Mouse (Mus musculus) thymus, adult 18-20 months (tissue): ENCODE results near the gene Acp5.
A peak's percentile ranks its signal among the peaks of the same experiment; 100 is the strongest.
"Not testable (repeated sequence)": the region's sequence is repeated elsewhere in the genome, so short reads cannot be mapped to it uniquely, and the experiment has no call there.

ENCODE experiments used
- DNase-seq, 2 experiments: peaks; one replicate each; pipeline ENCODE4 v3.0.0; 2022; ENCODE audit warnings: mixed read lengths in 2 of 2

The Acp5 gene

GRCm38 (mm10) chr9:22135644-22136390 lies at the start of gene Acp5:
Gene Acp5 (minus strand): TSS chr9:22135711.
- DNase-seq, result no peak

GRCm38 (mm10) chr9:22172318-22172717 lies 36.8 kb upstream of the Acp5 start:
- no peak for DNase-seq

- no peak for DNase-seq
These were observed 33.8 kb upstream of the Acp5 start for GRCm38 (mm10) chr9:22169327-22169726.

GRCm38 (mm10) chr9:22167751-22168150 lies 32.2 kb upstream of the Acp5 start:
- no peak for DNase-seq

- DNase-seq, result no peak
These were observed 31.2 kb upstream of the Acp5 start for GRCm38 (mm10) chr9:22166686-22167085.

DNA sequence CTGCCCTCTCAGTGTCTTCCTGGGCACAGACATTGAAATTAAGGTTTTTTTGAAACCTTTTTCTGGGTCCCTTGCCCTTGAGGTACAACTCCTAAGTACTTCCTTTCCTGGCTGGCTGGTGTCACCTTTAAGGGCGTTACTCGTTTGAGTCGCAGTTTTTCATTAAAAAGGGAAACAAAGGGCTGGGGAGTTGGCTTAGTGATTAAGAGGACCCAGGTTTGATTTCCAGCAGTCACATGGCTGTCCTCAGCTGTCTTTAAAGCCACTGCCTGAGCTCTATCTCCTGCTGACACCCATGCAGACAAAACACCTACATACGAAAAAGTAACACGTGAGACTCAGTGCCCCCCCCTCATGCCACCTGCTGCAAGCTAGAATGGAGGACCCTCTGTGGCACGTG lies 30.5 kb upstream of the Acp5 start:
- DNase-seq, result no peak

- DNase-seq, result peak; percentile 16 to 23
These were observed 29.5 kb upstream of the Acp5 start for GRCm38 (mm10) chr9:22164711-22165668.

DNA sequence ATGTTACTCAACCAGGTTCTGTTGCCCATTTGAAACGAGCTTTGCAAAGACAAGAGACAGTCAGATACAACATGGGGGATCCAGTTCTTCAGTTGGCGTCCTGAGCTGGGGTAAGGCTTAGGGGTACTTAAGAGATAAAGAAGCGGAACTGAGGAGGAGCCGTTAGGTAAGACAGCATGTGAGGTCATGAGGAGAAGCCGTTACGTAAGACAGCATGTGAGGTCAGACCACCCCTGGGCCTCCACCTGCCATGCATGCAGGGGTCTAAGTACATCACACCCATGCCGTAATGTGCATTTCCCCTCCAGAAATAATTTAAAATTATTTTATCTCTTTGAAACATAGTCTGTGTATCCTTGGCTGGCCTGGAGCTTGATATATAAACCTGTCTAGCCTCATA lies 27.4 kb upstream of the Acp5 start:
- no peak for DNase-seq

DNA sequence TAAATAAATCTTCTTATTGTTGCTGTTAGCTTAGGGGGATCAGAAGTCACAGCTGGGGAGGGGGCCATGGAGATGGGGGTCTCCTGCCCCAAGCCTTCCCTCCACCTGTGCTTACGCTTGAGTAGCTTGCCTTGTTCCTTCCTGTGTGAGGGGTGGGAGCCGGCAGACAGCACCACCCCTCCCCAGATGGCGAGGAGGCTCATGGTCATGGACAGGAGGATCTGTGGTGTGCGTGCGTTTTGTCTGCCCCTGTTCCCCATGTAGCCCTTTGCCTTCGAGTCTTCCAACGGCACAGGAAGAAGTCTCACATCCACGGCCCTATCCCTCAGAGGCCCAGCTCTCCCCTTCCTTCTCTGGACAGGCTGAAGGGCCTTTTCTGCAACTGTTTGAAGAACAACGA lies 26.8 kb upstream of the Acp5 start:
- no peak for DNase-seq

- no peak for DNase-seq
These were observed 25.8 kb upstream of the Acp5 start for GRCm38 (mm10) chr9:22161299-22161698.

- no peak for DNase-seq
These were observed 22.2 kb upstream of the Acp5 start for GRCm38 (mm10) chr9:22157516-22158265.

DNA sequence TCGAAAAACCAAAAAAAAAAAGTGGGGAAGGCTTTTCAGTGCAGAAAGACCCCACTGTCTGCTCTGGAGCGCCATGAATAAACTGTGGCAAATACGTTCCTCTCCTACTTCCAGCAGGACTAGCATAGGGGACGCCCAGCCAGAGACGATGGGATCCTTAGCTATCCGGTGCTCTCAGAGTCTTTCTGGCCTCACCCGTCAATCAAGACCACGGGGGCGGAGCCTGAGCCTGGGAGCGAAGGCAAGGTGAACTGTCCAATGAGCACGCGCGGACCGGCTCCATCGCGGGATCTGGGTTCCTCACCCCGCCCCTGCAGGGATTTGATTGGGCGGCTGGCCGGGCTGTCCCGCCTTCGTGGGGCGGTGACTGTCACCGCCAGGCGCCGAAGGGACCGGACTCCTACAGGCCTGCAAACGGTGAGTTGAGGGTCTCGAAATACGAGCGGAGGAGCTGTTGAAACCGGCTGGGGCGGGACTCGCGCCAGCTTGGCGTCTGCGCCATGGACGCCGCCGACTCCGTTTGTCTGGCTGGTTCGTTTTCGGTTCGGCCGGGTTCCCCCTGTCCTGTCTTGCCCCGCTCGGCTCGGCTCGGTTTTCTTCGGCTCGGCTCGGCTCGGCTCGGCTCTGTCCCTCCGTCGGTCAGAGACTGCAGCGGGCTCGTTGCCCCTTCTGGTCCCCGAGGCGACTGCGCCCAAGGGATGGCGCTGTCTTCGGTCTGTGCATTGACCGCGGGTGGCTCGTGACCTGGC lies 21.2 kb upstream of the Acp5 start, which contains the start of gene Pigyl:
Pigyl (plus strand) TSS at position 350 of the 749 bp plus-strand sequence.
- DNase-seq, result peak; percentile 97 to 99

- peak in 1 of 2 experiments; percentile 56 for DNase-seq
These were observed 20.1 kb upstream of the Acp5 start for GRCm38 (mm10) chr9:22155614-22156013.

GRCm38 (mm10) chr9:22153810-22154209 lies 18.3 kb upstream of the Acp5 start:
- DNase-seq, result no peak

DNA sequence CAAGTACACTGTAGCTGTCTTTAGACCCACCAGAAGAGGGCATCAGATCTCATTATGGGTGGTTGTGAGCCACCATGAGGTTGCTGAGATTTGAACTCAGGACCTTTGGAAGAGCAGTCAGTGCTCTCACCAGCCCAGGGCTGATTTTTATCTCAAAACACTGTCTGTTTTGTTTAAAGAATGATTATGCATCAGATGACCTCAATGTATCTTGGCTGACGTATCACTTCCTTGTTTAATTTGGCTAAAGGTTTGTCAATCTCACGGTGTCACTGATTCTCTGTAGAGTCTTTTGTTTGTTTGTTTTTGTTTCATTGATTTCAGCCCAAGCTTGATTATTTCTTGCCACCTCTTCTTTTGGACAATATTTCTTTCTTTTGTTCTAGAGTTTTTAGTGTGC lies 15.4 kb upstream of the Acp5 start:
- no peak for DNase-seq

GRCm38 (mm10) chr9:22150249-22150693 lies 14.8 kb upstream of the Acp5 start:
- DNase-seq, result not testable (repeated sequence)

DNA sequence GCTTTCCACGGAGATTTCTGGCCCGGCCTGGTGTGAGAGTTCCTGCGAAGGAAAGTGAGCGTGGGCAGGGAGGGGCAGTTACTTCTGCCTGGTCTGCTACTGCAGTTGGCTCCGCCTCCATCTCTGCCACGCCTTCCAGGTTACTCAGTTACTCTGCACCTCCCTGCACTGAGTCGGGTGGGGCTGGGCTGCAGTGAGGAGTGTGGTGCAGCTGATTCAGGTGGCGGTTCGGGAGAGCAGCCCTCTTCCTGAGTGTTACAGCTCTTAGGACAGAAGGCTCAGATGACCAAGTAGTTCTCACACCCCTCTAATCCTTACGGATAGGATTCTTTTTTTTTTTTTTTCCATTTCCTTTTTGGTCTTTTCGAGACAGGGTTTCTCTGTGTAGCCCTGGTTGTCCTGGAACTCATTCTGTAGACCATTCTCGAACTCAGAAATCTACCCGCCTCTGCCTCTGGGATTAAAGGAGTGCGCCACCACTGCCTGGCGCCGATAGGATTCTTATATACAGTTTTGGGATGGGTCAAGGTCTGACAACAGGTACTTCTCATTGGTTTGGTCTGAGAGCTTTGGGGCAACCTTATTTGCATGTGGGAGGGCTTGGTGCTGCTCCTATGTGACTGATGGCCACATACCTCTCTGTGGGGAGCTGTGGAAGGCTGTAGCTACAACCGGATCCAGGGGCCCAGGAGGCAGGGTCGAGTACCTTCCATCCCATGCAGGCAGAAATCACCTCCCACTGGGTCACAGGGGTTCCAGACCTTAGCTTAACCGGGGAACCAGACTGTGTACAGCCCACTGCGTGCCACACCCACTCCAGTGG lies 14.1 kb upstream of the Acp5 start:
- no peak for DNase-seq

DNA sequence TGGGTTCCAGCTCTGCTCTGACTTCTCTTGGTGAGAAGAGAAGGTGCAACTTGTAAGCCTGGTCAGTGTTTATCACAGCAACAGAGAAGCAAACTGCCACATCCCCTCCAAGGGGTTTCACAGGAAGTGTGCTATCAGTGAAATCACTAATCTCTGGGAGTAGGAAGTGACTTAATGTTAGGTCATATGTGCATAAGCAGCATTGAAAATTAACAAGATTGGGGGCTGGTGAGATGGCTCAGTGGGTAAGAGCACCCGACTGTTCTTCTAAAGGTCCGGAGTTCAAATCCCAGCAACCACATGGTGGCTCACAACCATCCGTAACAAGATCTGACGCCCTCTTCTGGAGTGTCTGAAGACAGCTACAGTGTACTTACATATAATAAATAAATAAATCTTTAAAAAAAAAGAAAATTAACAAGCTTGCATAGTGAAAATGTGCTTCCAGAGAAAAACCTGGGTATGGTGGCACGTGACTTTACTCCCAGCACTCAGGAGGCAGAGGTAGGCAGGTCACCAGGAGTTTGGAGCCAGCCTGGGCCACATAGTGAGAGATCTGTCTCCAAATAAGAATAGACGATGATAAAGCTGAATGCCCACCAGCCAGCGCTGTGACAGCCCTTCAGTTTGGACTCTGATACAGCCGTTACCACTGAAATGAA lies 8.9 kb upstream of the Acp5 start:
- no peak for DNase-seq

- DNase-seq, result peak; percentile 70 to 76
These were observed 7.9 kb upstream of the Acp5 start for GRCm38 (mm10) chr9:22143108-22144037.
